Mouse (Mus musculus): ENCODE results near the gene Gm10436. TPM values are rescaled to one million over a fixed set of nuclear protein-coding genes. Genes with fewer than 3 reads are reported as not detected.
"Not testable (repeated sequence)": the region's sequence is repeated elsewhere in the genome, so short reads cannot be mapped to it uniquely, and the experiment has no call there.

Gm10436 gene
- polyA plus RNA-seq (2014; fragmentation: Nextera tagmentation; extraction: Ambion mirVana): not detected in 2 replicates

GRCm38 (mm10) chr12:88182008-88182407 is at the start of gene Gm10436:
Gene Gm10436, minus strand, starts transcription at chr12:88182108.
- not testable (repeated sequence) for H3K9ac ChIP-seq; ATAC-seq (ENCODE audit: low FRiP score); DNase-seq (ENCODE audit: low spot score); H3K27me3 ChIP-seq (ENCODE audit: control insufficient read depth, insufficient read depth, low read length); H3K4me1 ChIP-seq (replicated peaks; ENCODE audit: control insufficient read depth, insufficient read depth, low read length); H3K9me3 ChIP-seq (ENCODE audit: control insufficient read depth, low read length); H3K4me2 ChIP-seq (replicated peaks); H3K4me3 ChIP-seq (replicated peaks; ENCODE audit: low read length); H3K36me3 ChIP-seq (replicated peaks; ENCODE audit: control insufficient read depth, insufficient read depth); H3K27ac ChIP-seq
- 79% methylated on average over 1 of the region's 1 CpGs for WGBS

DNA sequence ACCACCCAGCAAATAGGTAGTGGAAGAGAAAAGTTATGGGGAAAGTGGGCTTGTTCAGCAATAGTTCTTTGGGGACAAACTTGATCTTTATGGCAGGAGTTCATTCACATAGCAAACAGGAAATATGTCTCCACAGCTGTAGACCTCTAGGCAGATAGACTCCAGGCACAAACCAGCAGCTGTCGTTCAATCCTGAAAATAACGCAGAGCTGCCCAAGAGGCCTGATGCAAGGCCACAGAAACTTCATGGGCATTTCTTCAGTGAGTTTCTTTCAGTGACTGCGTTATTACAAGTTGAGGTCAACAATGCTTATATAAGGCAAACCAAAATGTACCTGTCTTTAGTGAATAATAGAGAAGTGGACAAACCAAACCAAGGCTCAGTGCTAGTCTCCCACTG is 37.5 kb upstream of the Gm10436 start:
- Histone ChIP-seq H3K9me3 (ENCODE audit: control insufficient read depth, low read length) (no peaks in the 10 kb centered on the region), H3K27me3 (ENCODE audit: control insufficient read depth, insufficient read depth, low read length) (no peaks in the 10 kb centered on the region), H3K4me1 (replicated peaks; ENCODE audit: control insufficient read depth, insufficient read depth, low read length) (no peaks in the 10 kb centered on the region), H3K4me3 (replicated peaks; ENCODE audit: low read length) (no peak overlapping the region), H3K4me2 (replicated peaks) (no peak overlapping the region), H3K27ac (no peak overlapping the region), H3K36me3 (replicated peaks; ENCODE audit: control insufficient read depth, insufficient read depth) (no peaks in the 10 kb centered on the region), H3K9ac (no peak overlapping the region)
- no peak for ATAC-seq (ENCODE audit: low FRiP score)
- WGBS: 93% methylated on average over 3 of the region's 3 CpGs
- DNase-seq (ENCODE audit: low spot score): no peak

- H3K27me3 ChIP-seq (ENCODE audit: control insufficient read depth, insufficient read depth, low read length); H3K9me3 ChIP-seq (ENCODE audit: control insufficient read depth, low read length); H3K4me2 ChIP-seq (replicated peaks); H3K4me3 ChIP-seq (replicated peaks; ENCODE audit: low read length); H3K4me1 ChIP-seq (replicated peaks; ENCODE audit: control insufficient read depth, insufficient read depth, low read length); ATAC-seq (ENCODE audit: low FRiP score); H3K36me3 ChIP-seq (replicated peaks; ENCODE audit: control insufficient read depth, insufficient read depth); H3K9ac ChIP-seq; DNase-seq (ENCODE audit: low spot score); H3K27ac ChIP-seq: not testable (repeated sequence)
Measured at GRCm38 (mm10) chr12:88218059-88218458, 36.2 kb upstream of the Gm10436 start.

- Histone ChIP-seq H3K9me3 (ENCODE audit: control insufficient read depth, low read length) (no peaks in the 10 kb centered on the region), H3K27me3 (ENCODE audit: control insufficient read depth, insufficient read depth, low read length) (no peaks in the 10 kb centered on the region), H3K4me1 (replicated peaks; ENCODE audit: control insufficient read depth, insufficient read depth, low read length) (no peaks in the 10 kb centered on the region), H3K9ac (no peak overlapping the region), H3K4me2 (replicated peaks) (no peak overlapping the region), H3K36me3 (replicated peaks; ENCODE audit: control insufficient read depth, insufficient read depth) (no peaks in the 10 kb centered on the region), H3K4me3 (replicated peaks; ENCODE audit: low read length) (no peak overlapping the region), H3K27ac (no peak overlapping the region)
- DNase-seq (ENCODE audit: low spot score) (no peak), ATAC-seq (ENCODE audit: low FRiP score) (no peak)
- 89% methylated on average over 12 of the region's 12 CpGs for WGBS
Measured at GRCm38 (mm10) chr12:88214641-88215040, 32.7 kb upstream of the Gm10436 start.

GRCm38 (mm10) chr12:88211458-88211857 is 29.6 kb upstream of the Gm10436 start:
- H3K27me3 ChIP-seq (ENCODE audit: control insufficient read depth, insufficient read depth, low read length); H3K4me1 ChIP-seq (replicated peaks; ENCODE audit: control insufficient read depth, insufficient read depth, low read length); H3K9me3 ChIP-seq (ENCODE audit: control insufficient read depth, low read length); H3K4me3 ChIP-seq (replicated peaks; ENCODE audit: low read length); H3K36me3 ChIP-seq (replicated peaks; ENCODE audit: control insufficient read depth, insufficient read depth); ATAC-seq (ENCODE audit: low FRiP score); DNase-seq (ENCODE audit: low spot score); H3K9ac ChIP-seq; H3K27ac ChIP-seq; H3K4me2 ChIP-seq (replicated peaks): not testable (repeated sequence)
- WGBS: 87% methylated on average over 9 of the region's 9 CpGs

DNA sequence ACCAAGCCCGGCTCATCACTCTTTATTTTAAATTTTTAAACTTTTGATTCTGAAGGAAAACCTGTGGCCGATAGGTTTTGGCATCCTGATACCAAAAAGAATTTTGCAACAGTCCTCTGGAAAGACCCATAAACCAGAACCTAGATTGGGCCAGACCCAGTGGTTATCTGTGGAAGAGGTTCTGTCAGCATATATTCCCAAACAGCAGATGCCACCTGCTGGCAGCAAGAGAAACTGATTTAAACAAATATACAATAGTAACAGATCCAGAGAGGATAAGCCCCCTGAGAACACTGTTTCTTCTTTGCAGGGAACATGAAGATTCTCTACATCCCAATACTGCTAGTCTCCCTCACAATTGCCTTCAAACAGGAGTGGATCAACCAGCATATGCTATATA is 20.9 kb upstream of the Gm10436 start:
- Histone ChIP-seq H3K9me3 (ENCODE audit: control insufficient read depth, low read length) (no peaks in the 10 kb centered on the region), H3K4me1 (replicated peaks; ENCODE audit: control insufficient read depth, insufficient read depth, low read length) (no peaks in the 10 kb centered on the region), H3K9ac (no peak overlapping the region), H3K4me2 (replicated peaks) (no peak overlapping the region), H3K27ac (no peak overlapping the region), H3K4me3 (replicated peaks; ENCODE audit: low read length) (no peak overlapping the region), H3K36me3 (replicated peaks; ENCODE audit: control insufficient read depth, insufficient read depth) (no peaks in the 10 kb centered on the region), H3K27me3 (ENCODE audit: control insufficient read depth, insufficient read depth, low read length) (no peaks in the 10 kb centered on the region)
- 90% methylated on average over 2 of the region's 2 CpGs for WGBS
- DNase-seq (ENCODE audit: low spot score): no peak
- no peak for ATAC-seq (ENCODE audit: low FRiP score)

Other genes starting within 250 kb of the Gm10436 start
- gene Gm2042, start 228.0 kb downstream of the Gm10436 start, polyA plus RNA-seq (2014; fragmentation: Nextera tagmentation; extraction: Ambion mirVana): not detected in 2 replicates
- not detected in 2 replicates for gene Gm2075, start 170.3 kb downstream of the Gm10436 start, polyA plus RNA-seq (2014; fragmentation: Nextera tagmentation; extraction: Ambion mirVana)
- gene Gm6803, start 163.3 kb downstream of the Gm10436 start, polyA plus RNA-seq (2014; fragmentation: Nextera tagmentation; extraction: Ambion mirVana): not detected in 2 replicates
- gene Gm2056, start 155.1 kb downstream of the Gm10436 start, polyA plus RNA-seq (2014; fragmentation: Nextera tagmentation; extraction: Ambion mirVana): not detected in 2 replicates
- gene Gm16368, start 98.4 kb downstream of the Gm10436 start, polyA plus RNA-seq (2014; fragmentation: Nextera tagmentation; extraction: Ambion mirVana): not detected in 2 replicates
- not detected in 2 replicates for gene Gm8332, start 68.0 kb upstream of the Gm10436 start, polyA plus RNA-seq (2014; fragmentation: Nextera tagmentation; extraction: Ambion mirVana)
- gene Gm5662, start 92.4 kb upstream of the Gm10436 start, polyA plus RNA-seq (2014; fragmentation: Nextera tagmentation; extraction: Ambion mirVana): not detected in 2 replicates
- gene Gm5039, start 141.9 kb upstream of the Gm10436 start, polyA plus RNA-seq (2014; fragmentation: Nextera tagmentation; extraction: Ambion mirVana): not detected in 2 replicates
- gene Adck1, start 178.4 kb upstream of the Gm10436 start, polyA plus RNA-seq (2014; fragmentation: Nextera tagmentation; extraction: Ambion mirVana): 31.3 and 33.9 TPM in 2 replicates

Data from hindbrain, embryonic 14.5 days (tissue).